Mouse (Mus musculus) Patski (cell line): Measurements from ENCODE around the gene Zc2hc1b. TPM values are rescaled to one million over a fixed set of nuclear protein-coding genes. Genes with fewer than 3 reads are reported as not detected.

Source experiments
- ATAC-seq: fragments of 100-300 bp; one replicate; pipeline ENCODE4 v1.8.0; 2021
- CTCF ChIA-PET: fragments of 350-600 bp; sonication (Branson Sonifier 250); formaldehyde crosslinking; loops from one replicate; lab custom pipeline; 2022; ENCODE audit warnings: inconsistent platforms; lab: Charles Lee
- POLR2A ChIA-PET: fragments of 350-600 bp; sonication (Branson Sonifier 250); formaldehyde crosslinking; loops from one replicate; lab custom pipeline; 2022; ENCODE audit warnings: antibody characterized with exemption, inconsistent platforms; lab: Charles Lee
- DNase-seq: peaks from one replicate; pipeline ENCODE4 v3.0.0-alpha.2; 2011; ENCODE audit warnings: low read depth, low spot score
- H3K27me3 ChIP-seq: fragments of 371-371 bp; one replicate; pipeline ENCODE4 v1.5.1; 2021
- CTCF ChIP-seq: fragments of 100-300 bp; IDR thresholded peaks from one replicate; pipeline ENCODE4 v1.5.1; 2021
- in situ Hi-C: fragments of 300-500 bp; cut with MboI; formaldehyde crosslinking; loops from 3 replicates; pipeline ENCODE4 v1.11.1; 2018; ENCODE audit warnings: low pct_unique_long_range_greater_than_20kb, mixed read lengths
- polyA plus RNA-seq: library from polyadenylated mRNA; unstranded; gene quantifications from one replicate; pipeline ENCODE4 v1.2.3, GENCODE M21; 2021

Zc2hc1b gene
- polyA plus RNA-seq = not detected

- no peaks in the 10 kb centered on the region for H3K27me3 ChIP-seq
- ChIA-PET POLR2A (interaction anchor here (1.1 kb wide), 1 partner anchor 13 kb away, joined by 3 read pairs; no protein-coding TSS in a partner anchor), CTCF (interaction anchor here (0.7 kb wide), 1 partner anchor 21 kb away, joined by 3 read pairs; no protein-coding TSS in a partner anchor)
- no peak for TF ChIP-seq CTCF
- no peak for ATAC-seq
- DNase-seq = no peak
- in situ Hi-C loops = no loop called here
Measured at GRCm38 (mm10) chr10:13177973-13178624, at the start of gene Zc2hc1b. Zc2hc1b (minus strand) TSS chr10:13178023.

GRCm38 (mm10) chr10:13225377-13226063, 47.7 kb upstream of the Zc2hc1b start:
- no peaks in the 10 kb centered on the region for H3K27me3 ChIP-seq
- TF ChIP-seq CTCF = no peak
- DNase-seq = no peak
- in situ Hi-C loops = no loop called here
- no peak for ATAC-seq
- ChIA-PET POLR2A (no interaction called here), CTCF (no interaction called here)

- TF ChIP-seq CTCF = no peak
- ATAC-seq (no peak), DNase-seq (no peak)
- POLR2A ChIA-PET = no interaction called here
- CTCF ChIA-PET = interaction anchor here (1.5 kb wide), 1 partner anchor 9 kb away, joined by 5 read pairs; no protein-coding TSS in a partner anchor
- H3K27me3 ChIP-seq = no peaks in the 10 kb centered on the region
- in situ Hi-C loops = no loop called here
Measured at GRCm38 (mm10) chr10:13222135-13222534, 44.3 kb upstream of the Zc2hc1b start.

- ATAC-seq = no peak
- in situ Hi-C loops = no loop called here
- no peaks in the 10 kb centered on the region for H3K27me3 ChIP-seq
- POLR2A ChIA-PET = no interaction called here
- no peak for TF ChIP-seq CTCF
- no peak for DNase-seq
- CTCF ChIA-PET = interaction anchor here (0.8 kb wide), 1 partner anchor 8 kb away, joined by 4 read pairs; no protein-coding TSS in a partner anchor
Measured at GRCm38 (mm10) chr10:13220061-13220460, 42.2 kb upstream of the Zc2hc1b start.

GRCm38 (mm10) chr10:13213956-13214355, 36.1 kb upstream of the Zc2hc1b start:
- no peak for TF ChIP-seq CTCF
- CTCF ChIA-PET = no interaction called here

GRCm38 (mm10) chr10:13212829-13213228, 35.0 kb upstream of the Zc2hc1b start:
- no peak for TF ChIP-seq CTCF
- in situ Hi-C loops = no loop called here
- no peak for DNase-seq
- CTCF ChIA-PET = interaction anchor here (1.9 to 2.8 kb wide), 2 partner anchors 10 to 14 kb away, joined by 5 to 7 read pairs; no protein-coding TSS in a partner anchor
- no peaks in the 10 kb centered on the region for H3K27me3 ChIP-seq
- no peak for ATAC-seq
- POLR2A ChIA-PET = no interaction called here

More at GRCm38 (mm10) chr10:13213956-13214355, 36.1 kb upstream of the Zc2hc1b start:
- in situ Hi-C loops = no loop called here
- no peak for ATAC-seq
- DNase-seq = no peak
- no peaks in the 10 kb centered on the region for H3K27me3 ChIP-seq
- POLR2A ChIA-PET = no interaction called here

GRCm38 (mm10) chr10:13212326-13212725, 34.5 kb upstream of the Zc2hc1b start:
- in situ Hi-C loops = no loop called here
- POLR2A ChIA-PET = no interaction called here
- no peak for DNase-seq
- CTCF ChIA-PET = interaction anchor here (1.0 to 2.8 kb wide), 3 partner anchors 8 to 14 kb away, joined by 4 to 7 read pairs (median 5); no protein-coding TSS in a partner anchor
- H3K27me3 ChIP-seq = no peaks in the 10 kb centered on the region
- no peak for ATAC-seq
- TF ChIP-seq CTCF = no peak

- no peak for ATAC-seq
- DNase-seq = no peak
- no peaks in the 10 kb centered on the region for H3K27me3 ChIP-seq
- ChIA-PET CTCF (interaction anchor here (1.8 kb wide), 1 partner anchor 11 kb away, joined by 3 read pairs; no protein-coding TSS in a partner anchor), POLR2A (no interaction called here)
- TF ChIP-seq CTCF = no peak
- in situ Hi-C loops = no loop called here
Measured at GRCm38 (mm10) chr10:13209930-13210637, 32.3 kb upstream of the Zc2hc1b start.

- ATAC-seq = no peak
- no peaks in the 10 kb centered on the region for H3K27me3 ChIP-seq
- ChIA-PET POLR2A (no interaction called here), CTCF (interaction anchor here (1.8 kb wide), 1 partner anchor 10 kb away, joined by 3 read pairs; no protein-coding TSS in a partner anchor)
- TF ChIP-seq CTCF = no peak
- no peak for DNase-seq
- in situ Hi-C loops = no loop called here
Measured at GRCm38 (mm10) chr10:13209506-13209905, 31.7 kb upstream of the Zc2hc1b start.

GRCm38 (mm10) chr10:13209061-13209460, 31.2 kb upstream of the Zc2hc1b start:
- POLR2A ChIA-PET = no interaction called here
- ATAC-seq (no peak), DNase-seq (no peak)
- CTCF ChIA-PET = interaction anchor here (1.8 kb wide), 1 partner anchor 10 kb away, joined by 3 read pairs; no protein-coding TSS in a partner anchor
- no peak for TF ChIP-seq CTCF
- in situ Hi-C loops = no loop called here
- no peaks in the 10 kb centered on the region for H3K27me3 ChIP-seq
